Mouse (Mus musculus) layer of hippocampus, adult 8-10 months (tissue): ENCODE data around the gene Flt3l. TPM values are rescaled to one million over a fixed set of nuclear protein-coding genes. Genes with fewer than 3 reads are reported as not detected.
A peak's percentile ranks its signal among the peaks of the same experiment; 100 is the strongest.
"Not testable (repeated sequence)": the region's sequence is repeated elsewhere in the genome, so short reads cannot be mapped to it uniquely, and the experiment has no call there.

Experiments used
- DNase-seq, 2 experiments: peaks; one replicate each; pipeline ENCODE4 v3.0.0; 2022; ENCODE audit warnings: low spot score in 2 of 2
- total RNA-seq, 4 experiments: library from RNA; stranded (reverse); gene quantifications; 2 replicates each; pipeline ENCODE4 v1.2.4; 2022

Gene Flt3l
- total RNA-seq, 4 experiments from 2014 or later, result 10.0 to 12.0 (median 10.4) TPM

DNA sequence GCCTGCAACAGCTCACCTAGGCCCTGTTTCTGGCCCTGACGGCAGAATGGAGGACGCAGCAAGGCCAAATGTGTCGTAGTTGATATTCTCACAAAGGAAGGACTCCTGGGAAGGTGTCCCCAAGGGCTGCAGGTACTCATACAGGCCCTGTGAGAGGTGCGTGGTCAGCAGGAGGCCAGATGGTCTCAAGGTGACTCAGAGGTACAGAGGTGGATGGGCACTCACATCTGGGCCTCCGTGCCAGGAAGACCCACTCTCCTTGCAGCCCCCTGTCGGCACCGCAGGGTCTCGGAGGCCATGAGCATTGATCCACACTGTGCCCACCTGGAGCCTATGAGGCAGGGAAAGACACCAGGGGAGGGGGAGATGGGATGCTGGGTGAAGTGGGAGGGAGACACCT lies 9.2 kb upstream of the Flt3l start:
- no peak for DNase-seq

DNA sequence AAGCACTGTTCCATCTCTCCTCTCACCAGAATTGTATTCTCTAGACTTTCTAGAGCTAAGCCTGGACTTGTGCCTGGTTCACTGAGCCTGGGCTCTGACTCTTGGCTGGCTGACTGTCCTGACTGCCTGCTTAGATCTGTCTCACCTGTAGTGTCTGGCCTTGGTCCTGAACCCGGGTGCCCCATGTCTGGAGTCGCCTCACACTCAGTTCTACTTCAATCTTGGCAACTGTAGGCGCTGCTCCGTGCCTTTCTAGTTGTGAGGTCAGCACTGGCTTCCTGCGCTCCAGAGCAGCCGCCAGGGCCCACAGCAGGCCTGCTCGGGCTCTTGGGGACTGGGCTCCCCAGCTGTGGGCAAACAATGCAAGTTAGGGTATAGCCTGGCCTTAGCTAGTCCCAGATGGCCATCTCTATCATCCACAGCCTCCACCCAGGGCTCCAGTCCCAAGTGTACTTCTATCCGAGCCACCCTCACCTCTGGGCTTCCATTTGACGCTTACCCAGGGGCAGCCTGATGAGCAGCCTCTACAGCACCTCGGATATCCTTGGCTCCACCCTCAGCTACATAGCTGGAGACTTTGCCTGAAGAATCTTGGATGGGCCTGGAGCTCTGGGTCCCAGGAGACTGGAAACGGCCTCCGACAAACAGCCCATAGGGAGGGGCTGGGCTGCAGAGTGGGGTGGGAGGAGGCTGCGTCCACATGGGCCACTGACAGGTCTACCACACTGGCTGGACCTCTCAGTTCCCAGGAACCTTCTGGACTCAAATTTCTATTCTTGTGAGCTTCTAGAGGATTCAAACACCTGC lies 8.3 kb upstream of the Flt3l start:
- no peak for DNase-seq

DNA sequence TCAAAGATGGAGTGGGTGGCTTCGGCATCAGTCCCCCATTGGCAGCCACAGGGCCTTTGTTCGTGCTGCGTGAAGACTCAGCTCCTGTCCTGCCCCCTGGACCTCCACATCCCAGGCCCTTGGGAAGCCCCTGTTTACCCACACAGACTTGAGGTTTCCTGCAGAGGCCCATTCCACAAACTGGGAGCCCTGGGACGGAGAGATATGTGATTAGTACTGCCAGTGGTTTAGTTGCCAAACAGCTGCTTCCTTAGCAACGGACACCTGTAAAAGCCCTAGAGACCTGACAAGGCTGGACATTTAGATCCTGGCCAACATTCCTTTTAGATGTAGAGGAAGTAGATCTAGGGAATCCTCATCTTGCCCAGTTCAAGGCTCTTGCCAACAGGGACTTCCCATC lies 5.7 kb upstream of the Flt3l start:
- DNase-seq, result no peak

DNA sequence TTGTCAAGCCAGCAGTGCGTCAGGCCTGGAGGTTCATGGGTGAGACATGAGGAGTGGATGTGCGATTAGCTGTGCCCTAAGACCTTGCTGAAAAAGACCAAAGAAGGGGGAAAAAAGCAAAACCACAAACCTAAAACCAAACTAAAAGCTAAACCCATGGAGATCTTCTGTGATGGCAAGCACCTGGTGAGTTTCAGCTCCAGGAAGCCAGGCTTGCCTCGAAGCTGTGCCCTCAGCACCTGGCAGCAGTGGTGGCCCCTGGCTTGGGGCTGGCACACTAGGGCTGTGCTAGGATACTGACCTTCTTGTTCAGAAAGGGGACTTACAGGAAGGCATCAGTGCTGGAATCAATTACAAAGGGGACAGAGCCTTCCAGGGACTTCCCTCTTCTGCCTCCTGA lies 5.1 kb upstream of the Flt3l start:
- no peak for DNase-seq

DNA sequence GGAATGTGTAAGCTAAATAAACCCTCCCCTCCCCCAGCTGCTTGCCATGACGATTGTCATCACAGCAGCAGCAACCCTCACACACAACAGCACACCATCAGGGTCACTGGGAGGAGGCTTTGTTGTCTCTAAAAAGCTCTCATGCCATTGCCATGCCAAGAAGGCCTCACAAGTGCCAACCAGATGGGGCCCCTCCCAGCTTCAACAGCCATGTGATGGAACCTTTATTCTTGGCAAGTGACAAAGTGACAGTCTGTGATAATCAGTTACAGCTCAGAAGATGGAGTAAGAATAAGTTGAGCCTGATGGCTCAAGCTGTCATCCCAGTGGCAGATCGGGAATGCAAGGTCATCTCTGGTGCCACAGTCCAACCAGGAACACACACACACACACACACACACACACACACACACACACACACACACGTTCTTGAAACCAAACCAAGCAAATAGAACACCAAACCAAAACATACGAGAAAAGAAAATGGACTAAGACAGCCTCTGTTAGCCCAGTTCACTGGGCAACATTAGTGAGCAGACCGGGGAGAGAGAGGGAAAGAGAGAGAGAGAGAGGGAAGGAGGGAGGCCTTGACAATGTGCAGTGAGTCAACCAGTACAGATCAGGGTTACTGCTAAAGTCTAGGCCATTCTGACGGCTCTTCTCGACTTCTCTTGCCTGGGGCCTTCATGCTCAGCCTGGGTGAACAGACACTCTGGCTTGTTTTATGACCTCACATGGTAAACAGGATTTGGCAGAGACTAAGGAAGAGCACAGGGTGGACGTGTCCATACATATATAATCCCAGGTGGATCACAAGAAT lies 3.9 kb upstream of the Flt3l start:
- no peak for DNase-seq

DNA sequence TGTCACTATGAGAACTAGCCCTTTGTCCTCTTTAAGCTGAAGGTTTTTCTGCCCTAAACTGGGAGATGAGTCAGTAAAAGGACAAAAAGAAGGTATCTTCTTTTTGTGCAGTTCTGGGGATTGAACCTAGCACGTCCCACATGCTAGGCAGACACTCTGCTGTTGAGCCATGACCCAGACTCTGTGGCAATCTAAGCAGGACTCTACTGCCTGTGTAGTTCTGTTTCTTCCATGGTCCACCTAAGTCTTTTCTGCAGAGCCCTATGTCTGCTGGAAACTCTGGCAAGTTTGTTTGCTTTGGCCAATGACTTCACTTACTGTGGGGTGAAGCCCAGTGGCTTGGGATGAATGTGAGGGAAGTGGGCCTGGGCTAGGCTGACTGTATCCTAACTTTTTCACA lies 2.2 kb upstream of the Flt3l start:
- no peak for DNase-seq

DNA sequence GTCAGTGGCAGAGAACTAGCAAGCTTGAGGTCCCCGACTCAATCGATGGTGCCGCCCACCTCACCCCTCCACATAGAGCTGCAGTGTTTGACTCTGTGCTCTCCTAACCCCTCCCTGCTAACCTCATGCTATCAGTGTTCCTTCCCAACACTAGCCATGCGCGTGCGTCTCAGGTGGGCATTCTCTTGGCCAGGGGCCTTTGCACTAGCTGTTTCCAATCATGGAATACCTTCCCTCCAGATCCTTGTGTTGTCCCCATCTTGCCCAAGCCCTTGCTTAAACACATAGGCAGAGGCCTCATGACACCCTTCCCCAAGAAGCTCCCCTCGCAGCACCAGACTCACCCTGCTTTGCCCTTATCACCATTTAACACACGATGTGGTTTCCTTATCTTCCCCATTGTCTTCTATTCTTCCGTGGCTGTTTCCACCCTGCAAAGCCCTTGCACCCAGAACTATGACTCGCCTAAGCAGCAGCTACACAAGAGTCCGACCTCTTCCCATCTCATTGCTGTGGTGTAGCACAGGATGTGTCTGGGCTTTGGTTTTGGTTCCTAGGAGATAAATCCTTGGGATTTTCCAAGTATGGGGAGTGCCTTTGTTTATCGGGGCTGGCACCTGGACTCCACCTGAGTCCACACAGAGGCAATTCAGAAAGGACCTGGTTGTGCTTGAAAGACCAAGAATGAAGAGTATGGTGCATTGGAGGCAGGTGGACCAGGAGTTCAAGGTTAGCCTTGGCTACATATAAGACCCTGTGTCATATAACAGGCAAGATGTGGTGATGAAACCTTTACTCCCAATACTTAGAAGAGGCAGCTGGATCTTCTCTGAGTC lies 1.2 kb upstream of the Flt3l start:
- no peak for DNase-seq

DNA sequence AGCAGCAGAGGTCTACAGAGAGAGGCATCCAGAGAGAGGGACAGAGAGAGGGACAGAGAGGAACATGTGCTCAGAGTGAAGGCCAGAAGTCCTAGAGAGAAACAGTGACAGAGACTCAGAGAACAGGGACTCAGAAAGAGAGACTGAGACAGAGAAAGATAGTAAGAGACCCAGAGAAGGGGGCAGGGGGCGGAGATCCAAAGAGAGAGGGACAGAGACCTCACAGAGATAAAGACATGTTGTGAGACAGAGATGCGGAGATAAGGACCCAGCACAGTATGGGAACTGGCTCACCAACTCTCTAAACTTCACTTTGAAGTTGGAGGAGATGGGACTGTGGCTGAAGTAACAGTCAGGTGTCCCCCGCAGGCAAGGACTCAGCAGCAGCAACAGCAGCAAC lies 862 bp downstream of the Flt3l start:
- no peak for DNase-seq

DNA sequence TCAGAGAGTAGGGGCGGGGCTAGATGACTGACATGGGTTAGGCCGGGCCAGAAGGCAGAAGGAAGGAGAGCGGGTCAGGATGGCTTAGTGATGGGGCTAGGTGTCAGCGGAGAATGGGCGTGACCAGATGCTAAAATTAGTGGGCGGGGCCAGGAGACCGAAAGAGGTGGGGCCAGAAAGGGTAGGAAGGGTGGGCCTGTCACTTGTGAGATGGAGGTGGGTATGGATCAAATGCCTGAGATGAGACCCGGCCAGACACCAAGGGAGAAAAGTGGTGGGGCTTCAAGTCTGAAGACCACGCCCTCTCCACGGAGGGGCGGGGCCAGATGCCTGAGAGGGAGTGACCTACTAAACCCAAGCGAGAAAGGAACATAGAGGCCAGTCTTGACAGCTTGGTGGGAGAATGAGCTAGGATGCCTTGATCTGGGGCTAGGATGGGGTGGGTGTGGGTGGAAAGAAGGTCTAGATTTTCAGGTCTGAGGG lies 1.6 kb downstream of the Flt3l start:
- DNase-seq, result no peak

DNA sequence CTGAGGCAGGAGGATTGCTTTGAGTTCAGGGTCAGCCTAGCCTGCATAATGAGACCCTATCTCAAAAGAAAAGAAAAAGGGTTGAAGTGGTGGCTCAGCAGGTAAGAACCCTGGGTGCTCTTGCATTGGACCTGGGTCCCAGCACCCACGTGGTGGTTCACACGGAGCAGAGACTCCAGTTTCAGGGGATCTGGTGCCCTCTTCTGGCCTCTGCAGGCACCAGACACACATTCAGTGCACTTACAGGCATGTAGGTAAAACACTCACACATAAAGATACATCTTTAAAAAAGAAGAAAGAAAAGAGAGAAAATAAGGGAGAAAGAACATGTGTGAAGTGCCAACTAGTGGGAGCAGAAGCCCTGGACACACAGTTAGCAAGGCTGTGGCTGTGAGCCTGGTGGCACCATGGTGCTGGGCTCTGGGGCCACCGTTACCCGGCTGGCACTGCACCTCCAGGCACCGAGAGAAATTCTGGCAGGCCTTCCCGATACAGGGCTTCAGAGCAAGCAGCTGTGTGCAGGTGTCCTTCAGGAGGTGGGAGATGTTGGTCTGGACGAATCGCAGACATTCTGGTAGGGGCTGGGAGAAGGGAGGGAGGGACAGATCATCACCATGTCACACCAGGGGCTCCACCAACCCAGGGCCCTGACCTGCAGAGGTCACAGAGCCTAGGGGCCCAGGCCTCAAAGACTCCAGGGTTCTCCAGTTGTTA lies 2.6 kb downstream of the Flt3l start:
- DNase-seq, result no peak

DNA sequence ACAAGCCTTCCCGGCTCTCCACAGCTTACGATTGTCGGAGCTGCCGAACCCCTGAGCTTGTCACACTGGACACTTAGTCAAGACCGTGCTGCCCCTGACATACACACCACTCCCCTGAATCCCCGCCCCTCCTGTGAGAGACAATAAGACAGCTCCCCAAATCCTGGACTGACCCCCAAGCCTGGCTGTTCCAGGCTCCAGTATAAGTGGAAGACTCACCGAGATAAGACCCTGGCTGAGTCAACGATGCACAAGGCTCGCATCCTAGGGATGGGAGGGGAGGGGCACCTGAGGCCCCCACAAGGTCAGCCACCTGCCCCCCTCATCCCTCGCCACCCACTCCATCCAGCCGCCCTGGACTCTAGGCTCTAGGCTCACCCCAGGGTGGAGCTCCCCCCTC lies 4.4 kb downstream of the Flt3l start:
- no peak for DNase-seq

DNA sequence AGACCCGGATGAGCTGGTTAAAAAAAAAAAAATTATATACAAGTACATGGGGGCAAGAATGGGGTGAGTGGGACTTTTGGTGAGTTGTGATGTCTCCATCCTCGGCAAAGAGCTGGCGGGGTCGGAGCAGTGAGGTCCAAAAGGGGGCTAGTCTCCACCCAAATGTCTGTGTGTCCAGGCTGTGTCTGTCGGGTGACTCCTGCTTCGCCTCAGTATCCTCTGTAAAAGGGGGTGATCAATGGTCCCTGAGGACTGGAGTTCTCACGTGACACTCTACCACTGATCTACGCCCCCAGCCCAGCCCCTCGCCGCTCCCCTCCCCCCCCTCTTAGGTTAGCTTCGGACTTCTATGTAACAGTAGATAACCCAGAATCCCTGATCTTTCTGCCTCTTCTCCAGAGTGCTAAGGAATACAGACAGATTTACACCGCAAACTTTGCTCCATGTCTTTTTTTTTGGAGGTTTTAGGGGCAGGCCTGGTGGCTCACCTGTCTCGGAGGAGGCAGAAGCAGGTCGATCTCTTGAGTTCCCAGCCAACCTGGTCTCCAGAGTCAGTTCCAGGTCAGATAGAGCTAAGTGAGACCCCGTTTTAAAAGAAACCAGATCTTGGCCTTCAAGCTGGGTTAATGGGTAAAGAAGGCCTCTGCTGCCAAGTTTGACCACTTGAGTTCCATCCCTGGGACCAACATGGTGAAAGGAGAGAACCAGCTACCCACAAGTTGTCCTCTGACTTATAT lies 6.3 kb downstream of the Flt3l start:
- DNase-seq, result no peak

DNA sequence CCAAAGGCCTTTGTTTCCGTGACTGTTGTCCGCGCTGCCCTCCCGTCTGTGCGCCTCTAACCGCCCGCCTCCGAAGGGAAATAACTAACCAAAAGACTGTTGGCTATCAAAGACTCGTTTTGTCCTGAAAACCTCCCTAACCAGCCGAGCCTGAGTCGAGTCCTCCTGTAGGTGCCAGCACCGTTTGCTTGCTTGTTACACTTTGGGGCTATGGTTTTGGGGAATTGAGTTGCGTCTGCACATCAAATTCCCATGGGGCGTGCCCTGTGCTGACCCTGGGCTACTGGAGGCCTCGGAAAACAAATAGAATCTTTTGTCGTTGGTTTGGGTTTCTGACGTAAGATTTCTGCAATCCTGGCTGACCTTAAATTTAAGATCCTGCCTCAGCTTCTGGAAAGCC lies 6.9 kb downstream of the Flt3l start:
- no peak for DNase-seq

DNA sequence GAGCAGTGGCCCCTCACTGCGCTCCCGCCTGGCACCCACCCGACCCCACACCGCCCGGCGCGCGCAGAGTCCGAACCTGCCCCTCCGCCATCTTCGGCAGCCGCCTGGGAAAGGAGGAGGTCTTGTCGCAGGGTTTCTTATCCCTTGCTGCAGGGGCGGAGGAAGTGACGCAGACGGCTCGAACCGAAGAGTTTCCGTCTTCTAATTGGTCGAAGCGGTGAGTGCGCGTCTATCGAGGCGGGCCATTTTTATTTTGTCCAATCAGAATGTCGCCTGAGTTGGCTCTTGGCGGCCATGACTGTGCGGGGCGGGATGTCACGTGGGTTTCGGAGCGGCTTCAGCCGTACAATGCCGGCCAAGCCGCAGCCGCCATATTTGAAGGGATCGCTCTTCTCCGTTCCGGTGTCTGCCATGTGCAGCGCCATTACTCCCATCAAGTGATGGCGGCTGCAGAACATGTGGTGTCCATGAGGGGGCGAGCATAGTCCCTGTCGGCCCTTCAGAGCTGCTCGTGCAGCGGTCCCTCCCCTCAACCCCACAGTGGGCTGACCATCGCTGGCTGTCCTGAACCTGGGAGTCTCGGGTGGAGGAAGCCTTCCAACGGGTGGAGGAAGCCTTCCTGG lies 7.5 kb downstream of the Flt3l start, which contains the start of gene Rpl13a:
Gene Rpl13a, minus strand, starts transcription at position 138 of the 623 bp plus-strand sequence.
- peak; percentile 100 for DNase-seq

DNA sequence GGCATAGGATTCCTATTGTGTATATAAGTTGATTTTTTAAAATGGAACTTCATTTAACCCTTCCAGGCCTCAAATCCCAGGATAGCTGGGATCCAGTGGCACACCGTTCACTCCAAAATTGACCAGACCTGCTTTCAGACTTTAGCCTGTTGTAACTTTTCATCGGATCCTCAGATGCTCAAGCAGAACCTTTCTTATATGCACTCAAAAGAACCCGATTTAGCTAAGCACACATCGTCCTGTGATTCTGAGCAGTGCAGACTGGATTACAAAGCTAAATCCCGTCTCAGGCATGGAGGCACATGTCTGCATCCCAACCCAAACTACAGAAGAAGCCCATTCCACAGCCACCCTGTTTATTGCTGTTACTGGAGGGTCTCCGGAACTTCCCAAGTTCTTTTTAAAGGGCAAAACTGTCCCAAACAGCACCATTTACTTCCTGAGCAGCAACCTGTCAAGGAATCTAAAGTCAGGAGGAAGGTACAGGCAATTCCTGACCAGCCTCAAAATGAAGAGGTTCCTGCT lies 8.5 kb downstream of the Flt3l start:
- no peak for DNase-seq

DNA sequence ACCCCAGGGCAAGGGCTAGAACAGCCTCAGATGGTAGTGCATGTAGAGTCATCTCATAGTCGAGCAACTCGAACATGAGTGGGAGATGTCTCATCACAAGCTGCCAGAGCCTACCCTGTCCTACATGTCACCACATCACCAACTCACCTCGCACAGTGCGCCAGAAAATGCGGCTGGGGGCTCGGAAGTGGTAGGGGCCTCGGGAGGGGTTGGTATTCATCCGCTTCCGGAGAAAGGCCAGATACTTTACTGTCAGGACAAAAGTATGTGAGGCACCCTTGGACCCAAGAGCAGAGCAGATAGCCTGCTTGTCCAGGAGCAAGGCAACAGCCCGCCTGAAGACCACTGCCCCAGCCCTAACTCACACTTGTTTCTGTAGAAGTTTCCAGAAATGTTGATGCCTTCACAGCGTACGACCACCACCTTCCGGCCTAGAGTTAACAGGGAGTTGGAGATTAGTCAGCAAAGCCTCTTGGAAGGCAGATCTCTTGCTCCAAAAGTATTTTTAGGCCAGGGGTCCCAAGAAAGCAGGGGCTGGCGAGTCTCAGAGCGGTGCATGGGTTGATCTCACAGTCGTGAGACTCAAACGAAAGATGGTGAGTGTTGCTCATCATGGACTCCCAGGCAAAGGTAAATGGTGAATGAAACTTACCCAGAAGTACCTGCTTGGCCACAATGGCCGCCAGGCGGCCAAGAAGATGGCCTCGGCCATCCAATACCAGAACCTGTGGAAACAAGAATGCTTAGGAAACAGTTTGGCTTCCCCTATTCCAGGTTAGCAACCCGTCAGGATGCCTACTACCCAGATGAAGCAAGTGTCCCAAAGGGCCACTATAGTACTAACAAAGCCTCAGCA lies 9.2 kb downstream of the Flt3l start:
- no peak for DNase-seq

DNA sequence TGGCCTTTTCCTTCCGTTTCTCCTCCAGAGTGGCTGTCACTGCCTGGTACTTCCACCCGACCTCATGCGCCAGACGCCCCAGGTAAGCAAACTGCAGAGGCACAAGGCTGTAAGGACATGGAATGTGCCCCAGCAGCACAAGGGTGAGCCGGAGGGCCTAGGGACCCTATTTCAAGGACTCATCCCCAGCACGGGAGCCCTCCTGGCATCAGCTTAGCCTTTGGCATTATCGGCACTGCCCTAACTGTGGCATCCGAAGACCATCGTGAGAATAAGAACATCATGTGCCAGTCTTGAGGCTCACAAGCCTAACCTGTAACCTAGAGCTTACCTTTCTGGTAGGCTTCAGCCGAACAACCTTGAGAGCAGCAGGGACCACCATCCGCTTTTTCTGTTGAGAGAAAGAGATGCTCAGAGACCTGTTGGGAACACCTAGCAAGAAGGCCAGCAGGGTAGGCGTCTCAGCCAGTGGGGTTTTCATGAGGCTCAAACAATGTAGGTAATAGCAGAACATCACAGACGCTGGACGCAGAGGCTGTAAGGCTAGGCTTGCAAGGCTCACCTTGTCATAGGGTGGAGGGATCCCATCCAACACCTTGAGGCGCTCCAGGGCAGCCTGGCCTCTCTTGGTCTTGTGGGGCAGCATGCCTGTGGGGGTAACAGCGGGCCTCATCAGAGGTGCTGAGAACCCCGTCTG lies 9.9 kb downstream of the Flt3l start:
- no peak for DNase-seq

DNA sequence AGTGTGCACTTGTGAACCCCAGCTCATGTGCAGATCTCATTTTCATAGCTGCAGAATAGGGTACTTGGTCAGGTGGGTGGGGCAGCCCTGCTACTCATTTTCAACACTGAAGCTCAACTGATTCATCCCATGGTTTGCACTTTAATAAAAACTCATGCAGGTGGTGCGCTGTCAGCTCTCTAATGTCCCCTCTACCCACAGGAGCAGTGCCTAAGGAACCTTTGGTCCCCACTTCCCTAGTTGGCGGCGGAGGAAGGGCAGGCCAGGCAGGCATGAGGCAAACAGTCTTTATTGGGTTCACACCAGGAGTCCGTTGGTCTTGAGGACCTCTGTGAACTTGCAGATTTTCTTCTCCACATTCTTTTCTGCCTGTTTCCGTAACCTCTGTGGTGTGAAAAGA lies 10.6 kb downstream of the Flt3l start:
- DNase-seq, result not testable (repeated sequence)
